Mouse (Mus musculus): Measurements from ENCODE around the gene Tspan7.

GRCm38 (mm10) chrX:10485664-10486211, 780 bp downstream of the Tspan7 start:
- TF ChIP-seq POLR2A (IDR thresholded peaks at IDR 0.05; ENCODE audit: control insufficient read depth in 1 of 2, insufficient read depth in 1 of 2, low read depth in 1 of 2, low read length in 2 of 2, poor library complexity in 1 of 2) = no peak
- no peak for TF ChIP-seq E2F4 (IDR thresholded peaks at IDR 0.05; ENCODE audit: borderline replicate concordance, low read depth, low read length)
- no peak for TF ChIP-seq ZC3H11A (IDR thresholded peaks at IDR 0.05; ENCODE audit: low read depth, low read length)
- TF ChIP-seq ZKSCAN1 (IDR thresholded peaks at IDR 0.05; ENCODE audit: low read depth, low read length) = no peak
- no peak for TF ChIP-seq MYB (IDR thresholded peaks at IDR 0.05; ENCODE audit: low read depth, low read length)
- no peak for TF ChIP-seq JUND (IDR thresholded peaks at IDR 0.05; ENCODE audit: low read depth, low read length)
